Mouse (Mus musculus) heart, embryonic 12.5 days (tissue): ENCODE data around the gene Fam126b. TPM values are rescaled to one million over a fixed set of nuclear protein-coding genes. Genes with fewer than 3 reads are reported as not detected.
"Not testable (repeated sequence)": the region's sequence is repeated elsewhere in the genome, so short reads cannot be mapped to it uniquely, and the experiment has no call there.

Source experiments
- ATAC-seq: fragments of 200-750 bp; cut with Nextera tagmentation; 2 replicates; pipeline ENCODE4 v1.8.0; 2017; ENCODE audit warnings: moderate TSS enrichment, moderate library complexity; ENCODE audit not compliant: insufficient number of reproducible peaks, low FRiP score
- H3K27ac ChIP-seq: fragments of 300-500 bp; sonication (generic); 2 replicates; pipeline ENCODE4 v1.5.1; 2016; ENCODE audit warnings: mild to moderate bottlenecking, moderate library complexity; ENCODE audit not compliant: poor library complexity, severe bottlenecking
- H3K27me3 ChIP-seq: fragments of 300-500 bp; sonication (generic); replicated peaks from 2 replicates; pipeline ENCODE4 v1.6.1; 2016; ENCODE audit warnings: mild to moderate bottlenecking, moderate library complexity
- H3K36me3 ChIP-seq: fragments of 300-500 bp; sonication (generic); 2 replicates; pipeline ENCODE4 v1.6.1; 2016; ENCODE audit warnings: mild to moderate bottlenecking, moderate library complexity
- H3K4me1 ChIP-seq: fragments of 300-500 bp; sonication (generic); replicated peaks from 2 replicates; pipeline ENCODE4 v1.6.1; 2016; ENCODE audit warnings: mild to moderate bottlenecking
- H3K4me2 ChIP-seq: fragments of 300-500 bp; sonication (generic); 2 replicates; pipeline ENCODE4 v1.6.1; 2016; ENCODE audit warnings: mild to moderate bottlenecking, moderate library complexity
- H3K4me3 ChIP-seq: fragments of 300-500 bp; sonication (generic); 2 replicates; pipeline ENCODE4 v1.5.1; 2016; ENCODE audit warnings: mild to moderate bottlenecking
- H3K9ac ChIP-seq: fragments of 300-500 bp; sonication (generic); 2 replicates; pipeline ENCODE4 v1.6.1; 2016; ENCODE audit warnings: mild to moderate bottlenecking, moderate library complexity
- H3K9me3 ChIP-seq: fragments of 300-500 bp; sonication (generic); replicated peaks from 2 replicates; pipeline ENCODE4 v1.6.1; 2016; ENCODE audit warnings: mild to moderate bottlenecking, moderate library complexity
- WGBS: fragments of 180-500 bp; shearing (Covaris S2); methylation state at CpG from one replicate; pipeline ENCODE4 v1.1.7; 2016; 5-methylcytosine and 5-hydroxymethylcytosine counted together
- polyA plus RNA-seq: library from polyadenylated mRNA; unstranded; fragments of >200 nt; fragmentation: Nextera tagmentation; extraction: Ambion mirVana; gene quantifications from 2 replicates; pipeline ENCODE4 v1.2.1, GENCODE M21; 2016

The Fam126b gene
- polyA plus RNA-seq, 1 experiment from 2014 or later, result 4.9 TPM

DNA sequence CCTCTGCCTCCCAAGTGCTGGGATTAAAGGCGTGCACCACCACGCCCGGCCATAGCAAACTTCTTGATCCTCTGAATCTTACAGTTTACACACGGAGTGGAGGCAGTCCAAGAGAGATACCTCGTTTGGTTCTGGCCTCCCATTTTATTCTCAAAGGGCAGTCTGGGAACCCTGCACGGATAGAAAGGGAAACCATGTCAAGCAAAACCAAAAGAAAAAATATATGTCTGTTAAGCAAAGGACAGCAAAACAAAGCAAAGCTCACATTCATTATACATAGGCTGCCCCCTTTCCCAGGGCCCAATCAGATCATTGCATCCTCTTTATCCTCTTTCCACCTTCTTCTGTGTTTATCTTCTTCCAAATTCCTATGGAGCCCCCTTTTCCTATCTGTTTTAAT is 27.7 kb upstream of the Fam126b start:
- ATAC-seq, result no peak
- H3K4me3 ChIP-seq, result no peak overlapping the region
- no peaks in the 10 kb centered on the region for H3K27me3 ChIP-seq
- no peaks in the 10 kb centered on the region for H3K4me1 ChIP-seq
- no peak overlapping the region for H3K4me2 ChIP-seq
- peaks cover 1% of the 10 kb centered on the region; the same call in 1 of the 2 replicates for H3K9me3 ChIP-seq
- WGBS, result 76% methylated on average over 6 of the region's 6 CpGs
- H3K36me3 ChIP-seq, result no peaks in the 10 kb centered on the region
- no peak overlapping the region for H3K9ac ChIP-seq
- H3K27ac ChIP-seq, result no peak overlapping the region

DNA sequence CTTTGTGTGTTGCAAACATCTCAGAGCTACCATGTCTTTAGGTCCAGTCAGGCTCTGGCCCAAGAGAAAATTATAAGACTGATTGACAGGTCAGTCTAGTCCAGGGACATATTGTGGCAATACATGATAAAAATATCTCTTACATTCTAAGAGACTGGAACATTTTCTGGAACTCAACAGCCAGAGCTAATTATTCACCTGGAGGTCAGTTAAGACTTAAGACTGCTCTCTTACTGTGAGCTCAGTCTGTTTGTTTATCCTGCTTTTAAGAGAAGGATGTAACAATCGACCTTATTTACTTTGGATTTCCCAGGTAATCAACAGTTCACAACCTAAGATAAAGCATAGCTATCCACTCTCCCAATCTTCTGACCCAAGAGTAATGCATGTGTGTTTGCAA is 24.5 kb upstream of the Fam126b start:
- Histone ChIP-seq H3K36me3 (no peaks in the 10 kb centered on the region), H3K9me3 (peaks cover 12% of the 10 kb centered on the region), H3K27me3 (no peaks in the 10 kb centered on the region), H3K4me3 (no peak overlapping the region), H3K4me2 (no peak overlapping the region), H3K9ac (no peak overlapping the region), H3K27ac (no peak overlapping the region), H3K4me1 (no peaks in the 10 kb centered on the region)
- no peak for ATAC-seq
- 27% methylated on average over 1 of the region's 1 CpGs for WGBS

DNA sequence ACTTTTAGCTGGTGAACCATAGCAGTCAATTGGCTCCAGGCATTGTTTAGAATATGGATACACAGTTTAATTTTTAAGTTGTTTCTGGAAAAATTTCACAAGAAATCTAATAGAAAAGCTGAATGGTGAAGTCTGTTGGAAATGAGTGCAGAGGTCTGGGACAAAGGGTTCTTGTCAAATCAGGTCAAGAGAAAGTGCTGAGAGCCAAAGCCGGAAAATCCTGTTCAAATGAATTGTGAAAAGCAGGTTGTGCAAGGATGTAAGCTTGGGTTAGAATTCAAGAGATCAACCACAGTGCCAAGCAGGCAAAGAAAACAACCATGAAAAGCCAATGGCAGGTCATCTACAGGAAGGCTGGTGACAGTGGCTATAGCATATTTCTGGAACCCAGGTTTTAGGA is 24.0 kb upstream of the Fam126b start:
- H3K9me3 ChIP-seq, result peaks cover 12% of the 10 kb centered on the region
- H3K4me1 ChIP-seq, result no peaks in the 10 kb centered on the region
- no peak for ATAC-seq
- H3K9ac ChIP-seq, result no peak overlapping the region
- H3K27ac ChIP-seq, result no peak overlapping the region
- H3K4me3 ChIP-seq, result no peak overlapping the region
- H3K36me3 ChIP-seq, result no peaks in the 10 kb centered on the region
- 67% methylated on average over 1 of the region's 1 CpGs for whole genome bisulfite sequencing
- H3K4me2 ChIP-seq, result no peak overlapping the region
- no peaks in the 10 kb centered on the region for H3K27me3 ChIP-seq

- WGBS, result 92% methylated on average over 5 of the region's 5 CpGs
- not testable (repeated sequence) for H3K27ac ChIP-seq, H3K4me3 ChIP-seq, H3K36me3 ChIP-seq, ATAC-seq, H3K27me3 ChIP-seq, H3K4me2 ChIP-seq, H3K4me1 ChIP-seq, H3K9ac ChIP-seq
- peaks cover 12% of the 10 kb centered on the region for H3K9me3 ChIP-seq
These were observed 23.5 kb upstream of the Fam126b start for GRCm38 (mm10) chr1:58609591-58609990.

GRCm38 (mm10) chr1:58603738-58604137 is 17.6 kb upstream of the Fam126b start:
- Histone ChIP-seq H3K4me1 (no peaks in the 10 kb centered on the region), H3K9ac (no peak overlapping the region), H3K9me3 (peaks cover 12% of the 10 kb centered on the region), H3K4me2 (no peak overlapping the region), H3K27ac (no peak overlapping the region), H3K27me3 (no peaks in the 10 kb centered on the region), H3K36me3 (no peaks in the 10 kb centered on the region), H3K4me3 (no peak overlapping the region)
- 50% methylated on average over 4 of the region's 4 CpGs for WGBS
- ATAC-seq, result no peak

DNA sequence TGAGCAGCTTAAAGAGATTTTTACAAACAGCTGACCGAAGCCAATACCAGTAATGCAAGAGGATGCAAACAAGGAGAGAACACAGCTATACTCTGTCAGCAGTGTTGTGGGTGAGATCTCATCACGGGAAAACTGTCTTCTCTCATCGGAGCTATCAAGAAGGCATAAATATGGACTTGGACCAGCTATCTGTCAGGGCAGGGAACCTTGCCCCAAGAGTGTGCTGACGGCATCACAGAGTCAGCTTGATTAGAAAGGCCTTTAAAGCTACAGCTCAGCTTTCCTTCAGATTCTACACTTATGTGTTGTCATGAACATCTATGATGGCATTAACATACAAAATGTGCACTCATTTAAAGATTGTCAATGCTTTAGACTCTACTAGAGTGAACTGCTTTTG is 16.6 kb upstream of the Fam126b start:
- Histone ChIP-seq H3K27ac (no peak overlapping the region), H3K4me1 (no peaks in the 10 kb centered on the region), H3K4me2 (no peak overlapping the region), H3K9ac (no peak overlapping the region), H3K27me3 (no peaks in the 10 kb centered on the region), H3K4me3 (no peak overlapping the region), H3K9me3 (peaks cover 7% of the 10 kb centered on the region), H3K36me3 (no peaks in the 10 kb centered on the region)
- 58% methylated on average over 4 of the region's 4 CpGs for WGBS
- ATAC-seq, result no peak

- 89% methylated on average over 1 of the region's 1 CpGs for WGBS
- no peak for ATAC-seq
- Histone ChIP-seq H3K9me3 (no peaks in the 10 kb centered on the region), H3K9ac (no peak overlapping the region), H3K4me2 (peak overlapping the region; percentile 36), H3K4me1 (peaks cover 8% of the 10 kb centered on the region), H3K36me3 (peaks cover 11% of the 10 kb centered on the region), H3K27me3 (no peaks in the 10 kb centered on the region), H3K4me3 (no peak overlapping the region; the same call in 1 of the 2 replicates), H3K27ac (no peak overlapping the region)
These were observed 1.4 kb upstream of the Fam126b start for GRCm38 (mm10) chr1:58587491-58587890.

- H3K4me3 ChIP-seq, result peak overlapping the region; percentile 85
- H3K4me1 ChIP-seq, result peaks cover 8% of the 10 kb centered on the region
- 3% methylated on average over 36 of the region's 36 CpGs for WGBS
- peak overlapping the region; percentile 92 for H3K4me2 ChIP-seq
- no peaks in the 10 kb centered on the region for H3K36me3 ChIP-seq
- H3K9ac ChIP-seq, result peak overlapping the region; percentile 94
- H3K27me3 ChIP-seq, result no peaks in the 10 kb centered on the region
- H3K9me3 ChIP-seq, result no peaks in the 10 kb centered on the region
- H3K27ac ChIP-seq, result peak overlapping the region; percentile 30; the same call in 1 of the 2 replicates
- ATAC-seq, result peak; percentile 71
These were observed 551 bp downstream of the Fam126b start for GRCm38 (mm10) chr1:58585373-58586170.

DNA sequence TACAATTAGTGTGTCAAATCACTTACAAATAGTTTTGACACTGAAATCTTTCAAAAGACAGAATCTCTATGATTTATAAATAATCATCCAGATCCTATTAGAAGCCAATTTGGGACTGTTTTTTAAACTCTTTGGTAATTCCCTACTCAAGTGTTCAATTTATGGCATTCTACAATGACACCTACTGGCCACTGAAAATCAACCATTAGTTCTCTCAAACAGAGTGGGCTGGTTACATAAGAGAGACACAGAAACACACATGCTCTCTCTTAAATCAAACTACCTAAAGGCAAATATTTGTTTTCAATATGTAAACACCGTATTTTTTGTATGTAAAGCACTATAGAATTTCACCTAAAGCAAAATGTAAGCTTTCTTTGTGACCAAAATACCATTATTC is 1.9 kb downstream of the Fam126b start:
- no peaks in the 10 kb centered on the region for H3K9me3 ChIP-seq
- 71% methylated on average over 1 of the region's 1 CpGs for WGBS
- H3K27ac ChIP-seq, result no peak overlapping the region
- H3K9ac ChIP-seq, result no peak overlapping the region
- no peaks in the 10 kb centered on the region for H3K36me3 ChIP-seq
- peaks cover 8% of the 10 kb centered on the region for H3K4me1 ChIP-seq
- H3K4me3 ChIP-seq, result no peak overlapping the region
- no peak overlapping the region for H3K4me2 ChIP-seq
- no peak for ATAC-seq
- H3K27me3 ChIP-seq, result no peaks in the 10 kb centered on the region

- no peak for ATAC-seq
- no peak overlapping the region for H3K4me2 ChIP-seq
- H3K9ac ChIP-seq, result no peak overlapping the region
- WGBS, result 69% methylated on average over 1 of the region's 1 CpGs
- no peaks in the 10 kb centered on the region for H3K27me3 ChIP-seq
- H3K4me3 ChIP-seq, result no peak overlapping the region
- H3K4me1 ChIP-seq, result peaks cover 8% of the 10 kb centered on the region
- no peaks in the 10 kb centered on the region for H3K36me3 ChIP-seq
- H3K9me3 ChIP-seq, result no peaks in the 10 kb centered on the region
- no peak overlapping the region for H3K27ac ChIP-seq
These were observed 3.5 kb downstream of the Fam126b start for GRCm38 (mm10) chr1:58582611-58583010.

- Histone ChIP-seq H3K9me3 (no peaks in the 10 kb centered on the region), H3K4me2 (no peak overlapping the region), H3K36me3 (no peaks in the 10 kb centered on the region), H3K27ac (no peak overlapping the region), H3K4me1 (no peaks in the 10 kb centered on the region), H3K27me3 (no peaks in the 10 kb centered on the region), H3K9ac (no peak overlapping the region), H3K4me3 (no peak overlapping the region)
- 84% methylated on average over 2 of the region's 2 CpGs for WGBS
- no peak for ATAC-seq
These were observed 6.9 kb downstream of the Fam126b start for GRCm38 (mm10) chr1:58579179-58579578.

- H3K27ac ChIP-seq, result no peak overlapping the region
- H3K36me3 ChIP-seq, result no peaks in the 10 kb centered on the region
- no peak overlapping the region for H3K4me3 ChIP-seq
- H3K4me2 ChIP-seq, result no peak overlapping the region
- no peak for ATAC-seq
- WGBS, result 43% methylated on average over 4 of the region's 4 CpGs
- no peaks in the 10 kb centered on the region for H3K9me3 ChIP-seq
- H3K4me1 ChIP-seq, result no peaks in the 10 kb centered on the region
- H3K9ac ChIP-seq, result no peak overlapping the region
- H3K27me3 ChIP-seq, result no peaks in the 10 kb centered on the region
These were observed 15.7 kb downstream of the Fam126b start for GRCm38 (mm10) chr1:58570437-58570836.
